Mouse (Mus musculus) hindbrain, postnatal 0 days (tissue): ENCODE measurements around the gene Smyd3. TPM values are rescaled to one million over a fixed set of nuclear protein-coding genes. Genes with fewer than 3 reads are reported as not detected.
"Not testable (repeated sequence)": the region's sequence is repeated elsewhere in the genome, so short reads cannot be mapped to it uniquely, and the experiment has no call there.

Experiments used
- ATAC-seq: fragments of 200-750 bp; cut with Nextera tagmentation; 2 replicates; pipeline ENCODE4 v1.8.0; 2017; ENCODE audit warnings: mild to moderate bottlenecking, moderate TSS enrichment, moderate library complexity
- DNase-seq: peaks from one replicate; pipeline ENCODE4 v3.0.0-alpha.2; 2015; ENCODE audit warnings: low spot score
- H3K27ac ChIP-seq: fragments of 300-500 bp; sonication (generic); 2 replicates; pipeline ENCODE4 v1.5.1; 2014; ENCODE audit warnings: mild to moderate bottlenecking
- H3K27me3 ChIP-seq: fragments of 300-500 bp; sonication (generic); 2 replicates; pipeline ENCODE4 v1.6.1; 2014; ENCODE audit warnings: low read length, mixed read lengths; ENCODE audit not compliant: insufficient read depth
- H3K36me3 ChIP-seq: fragments of 300-500 bp; sonication (generic); 2 replicates; pipeline ENCODE4 v1.6.1; 2014; ENCODE audit warnings: low read length, mixed read lengths; ENCODE audit not compliant: insufficient read depth
- H3K4me1 ChIP-seq: fragments of 300-500 bp; sonication (generic); 2 replicates; pipeline ENCODE4 v1.6.1; 2014; ENCODE audit warnings: antibody characterized with exemption, low read length, mixed read lengths; ENCODE audit not compliant: insufficient read depth
- H3K4me2 ChIP-seq: fragments of 300-500 bp; sonication (generic); 2 replicates; pipeline ENCODE4 v1.6.1; 2014; ENCODE audit warnings: low read depth, mild to moderate bottlenecking, low read length, moderate library complexity, mixed read lengths
- H3K4me3 ChIP-seq: fragments of 300-500 bp; sonication (generic); 2 replicates; pipeline ENCODE4 v1.5.1; 2014; ENCODE audit warnings: low read length
- H3K9ac ChIP-seq: fragments of 300-500 bp; sonication (generic); replicated peaks from 2 replicates; pipeline ENCODE4 v1.6.1; 2014; ENCODE audit warnings: mild to moderate bottlenecking, low read length, moderate library complexity, mixed read lengths
- H3K9me3 ChIP-seq: fragments of 300-500 bp; sonication (generic); 2 replicates; pipeline ENCODE4 v1.6.1; 2016; ENCODE audit warnings: low read length, mixed read lengths
- CTCF ChIP-seq: IDR thresholded peaks from 2 replicates; pipeline ENCODE4 v1.5.1; 2016; ENCODE audit warnings: antibody characterized with exemption, control low read depth, low read depth
- WGBS: fragments of 180-500 bp; shearing (Covaris S2); extraction: QIAGEN DNeasy Blood & Tissue Kit; methylation state at CpG from one replicate; pipeline ENCODE4 v1.1.7; 2014; 5-methylcytosine and 5-hydroxymethylcytosine counted together
- polyA plus RNA-seq: library from polyadenylated mRNA; unstranded; fragments of >200 nt; fragmentation: Nextera tagmentation; extraction: Ambion mirVana; gene quantifications from 2 replicates; pipeline ENCODE4 v1.2.1, GENCODE M21; 2015
- total RNA-seq: library from RNA; depleted of rRNA; stranded (reverse); fragments of >200 nt; gene quantifications from 2 replicates; pipeline ENCODE4 v1.2.3, GENCODE M21; 2014

The Smyd3 gene
- total and polyA plus RNA-seq, 2 experiments from 2014 or later, result 15.4 to 26.1 TPM

- no peak overlapping the region for H3K27ac ChIP-seq
- WGBS, result 63% methylated on average over 11 of the region's 11 CpGs
- H3K9ac ChIP-seq, result no peak overlapping the region
- H3K9me3 ChIP-seq, result no peaks in the 10 kb centered on the region
- no peak for TF ChIP-seq CTCF
- no peaks in the 10 kb centered on the region for H3K27me3 ChIP-seq
- no peaks in the 10 kb centered on the region for H3K36me3 ChIP-seq
- H3K4me3 ChIP-seq, result 0 out of 2 replicates have a peak overlapping the region, but pooled peaks have one; percentile 1
- peaks cover 18% of the 10 kb centered on the region for H3K4me1 ChIP-seq
- H3K4me2 ChIP-seq, result peak overlapping the region; percentile 63; the same call in 1 of the 2 replicates
- no peak for ATAC-seq
- DNase-seq, result no peak
Measured at GRCm38 (mm10) chr1:179548220-179548619, 30.4 kb upstream of the Smyd3 start.

DNA sequence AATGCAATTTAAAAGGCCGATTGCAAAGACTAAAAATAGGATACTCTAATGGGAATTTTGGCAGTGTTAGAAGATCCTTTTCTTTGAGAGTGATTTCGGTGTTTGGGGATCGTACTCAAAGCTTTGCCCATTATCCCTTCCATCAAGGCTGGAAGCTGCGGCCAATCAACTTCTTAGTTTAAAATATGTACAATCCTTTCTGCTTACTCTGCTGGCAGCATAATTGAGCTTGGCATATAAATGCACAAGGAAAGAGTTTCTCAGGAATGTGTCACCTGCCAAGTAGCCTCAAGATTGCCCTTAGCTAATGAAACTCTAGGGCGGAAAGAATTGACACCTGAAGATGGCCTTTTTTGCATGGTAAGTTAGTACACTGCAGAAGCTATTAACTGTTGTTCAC is 29.3 kb upstream of the Smyd3 start:
- H3K4me2 ChIP-seq, result peak overlapping the region; percentile 63
- DNase-seq, result peak; percentile 22
- peak overlapping the region; percentile 75 for H3K9ac ChIP-seq
- no peaks in the 10 kb centered on the region for H3K36me3 ChIP-seq
- H3K4me1 ChIP-seq, result peaks cover 18% of the 10 kb centered on the region
- 8% methylated on average over 5 of the region's 5 CpGs for WGBS
- no peaks in the 10 kb centered on the region for H3K27me3 ChIP-seq
- peak overlapping the region; percentile 85 for H3K4me3 ChIP-seq
- H3K9me3 ChIP-seq, result no peaks in the 10 kb centered on the region
- no peak for TF ChIP-seq CTCF
- peak overlapping the region; percentile 92; the same call in 1 of the 2 replicates for H3K27ac ChIP-seq
- no peak for ATAC-seq

DNA sequence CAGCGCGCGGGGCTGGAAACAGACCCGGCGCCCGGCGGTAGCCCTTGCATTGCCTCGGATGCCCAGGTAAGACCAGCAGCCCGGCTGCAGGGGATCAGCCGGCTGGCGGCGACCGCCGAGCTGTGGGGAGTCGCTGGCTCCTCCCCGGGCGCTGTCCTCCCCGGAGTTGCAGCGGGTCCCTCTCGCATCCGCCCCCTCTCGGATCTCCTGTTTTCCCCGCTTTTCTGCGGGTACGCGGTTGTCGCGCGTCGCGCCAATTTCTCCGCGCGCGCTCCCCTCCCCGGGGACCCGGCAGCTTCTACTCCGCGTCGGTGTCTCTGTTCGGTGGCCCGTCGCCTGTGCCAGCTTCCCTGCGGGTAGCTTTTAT is 28.7 kb upstream of the Smyd3 start:
- Histone ChIP-seq H3K27me3 (no peaks in the 10 kb centered on the region), H3K9me3 (no peaks in the 10 kb centered on the region), H3K4me2 (peak overlapping the region; percentile 63), H3K4me3 (peak overlapping the region; percentile 85), H3K27ac (peak overlapping the region; percentile 92), H3K4me1 (peaks cover 18% of the 10 kb centered on the region), H3K9ac (peak overlapping the region; percentile 75), H3K36me3 (no peaks in the 10 kb centered on the region)
- ATAC-seq, result peak; percentile 77
- DNase-seq, result peak; percentile 75
- TF ChIP-seq CTCF, result no peak; the same call in 1 of the 2 replicates
- WGBS, result under 1% methylated on average over 36 of the region's 44 CpGs

DNA sequence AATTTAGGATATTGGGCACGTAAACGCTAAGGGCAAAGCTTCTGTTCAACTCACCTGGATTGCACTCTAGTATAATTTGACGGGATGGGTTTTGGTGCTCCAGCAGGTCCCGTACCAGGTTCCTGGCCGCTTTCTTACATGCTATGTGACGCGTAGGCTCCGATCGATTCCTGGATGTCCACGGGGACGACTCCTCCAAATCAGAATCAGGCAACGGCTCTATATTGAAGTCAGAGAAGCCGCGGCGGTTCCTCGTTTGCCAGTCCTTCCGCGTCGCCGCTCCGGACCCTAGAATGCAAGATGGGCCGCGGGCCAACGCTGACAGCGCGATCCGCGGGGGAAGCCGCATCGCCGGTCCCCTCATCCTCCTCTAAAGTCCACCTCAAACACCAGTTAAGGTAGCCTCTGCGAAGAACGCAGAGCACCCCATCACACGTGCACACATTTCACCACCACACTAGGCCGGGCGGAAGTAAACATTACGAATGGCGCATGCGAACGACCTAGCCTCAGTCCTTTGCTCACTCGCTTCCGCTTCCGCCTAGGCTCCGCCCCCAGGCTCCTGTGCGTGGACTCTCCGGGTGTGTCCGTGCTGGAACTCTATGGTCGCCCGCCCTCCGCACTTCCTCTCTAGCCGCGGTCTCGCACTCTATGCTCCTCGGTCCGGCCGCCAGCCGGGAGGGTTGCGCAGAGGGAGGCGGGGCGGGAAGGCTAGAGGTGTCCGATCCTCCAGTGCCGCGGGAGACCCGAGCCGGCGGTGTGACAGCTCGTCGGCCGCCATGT is 28.1 kb upstream of the Smyd3 start, which contains the start of the genes Tfb2m and Cnst:
TSS of gene Tfb2m (minus strand) at position 500 of the 783 bp plus-strand sequence.
TSS of gene Cnst (plus strand) at position 603 of the 783 bp plus-strand sequence.
- peak within 1 kb of the TSS; percentile 63 for H3K4me2 ChIP-seq
- H3K9me3 ChIP-seq, H3K36me3 ChIP-seq, H3K27me3 ChIP-seq: not testable (repeated sequence)
- peak within 1 kb of the TSS; percentile 75 for H3K9ac ChIP-seq
- H3K27ac ChIP-seq, result peak within 1 kb of the TSS; percentile 92
- peaks cover 18% of the 10 kb centered on the region for H3K4me1 ChIP-seq
- under 1% methylated on average over 69 of the region's 69 CpGs for WGBS
- DNase-seq (peak; percentile 99), ATAC-seq (peak; percentile 100)
- H3K4me3 ChIP-seq, result peak within 1 kb of the TSS; percentile 85

- H3K36me3 ChIP-seq, result peaks cover 18% of the 10 kb centered on the region; the same call in 1 of the 2 replicates
- H3K4me1 ChIP-seq, result peaks cover 6% of the 10 kb centered on the region
- peak; percentile 47 for TF ChIP-seq CTCF
- no peak overlapping the region for H3K4me3 ChIP-seq
- H3K27ac ChIP-seq, result no peak overlapping the region
- WGBS, result 59% methylated on average over 3 of the region's 3 CpGs
- no peak overlapping the region for H3K9ac ChIP-seq
- no peak for DNase-seq
- ATAC-seq, result no peak
- no peaks in the 10 kb centered on the region for H3K9me3 ChIP-seq
- H3K27me3 ChIP-seq, result no peaks in the 10 kb centered on the region
- no peak overlapping the region for H3K4me2 ChIP-seq
Measured at GRCm38 (mm10) chr1:179541502-179541901, 23.7 kb upstream of the Smyd3 start.

- 92% methylated on average over 3 of the region's 3 CpGs for WGBS
- Histone ChIP-seq H3K9ac (no peak overlapping the region), H3K27me3 (no peaks in the 10 kb centered on the region), H3K27ac (no peak overlapping the region), H3K4me3 (no peak overlapping the region), H3K9me3 (no peaks in the 10 kb centered on the region), H3K4me1 (peaks cover under 1% of the 10 kb centered on the region; the same call in 1 of the 2 replicates), H3K36me3 (peaks cover 18% of the 10 kb centered on the region; the same call in 1 of the 2 replicates), H3K4me2 (no peak overlapping the region)
- TF ChIP-seq CTCF, result no peak
- DNase-seq (no peak), ATAC-seq (no peak)
Measured at GRCm38 (mm10) chr1:179539887-179540286, 22.0 kb upstream of the Smyd3 start.

DNA sequence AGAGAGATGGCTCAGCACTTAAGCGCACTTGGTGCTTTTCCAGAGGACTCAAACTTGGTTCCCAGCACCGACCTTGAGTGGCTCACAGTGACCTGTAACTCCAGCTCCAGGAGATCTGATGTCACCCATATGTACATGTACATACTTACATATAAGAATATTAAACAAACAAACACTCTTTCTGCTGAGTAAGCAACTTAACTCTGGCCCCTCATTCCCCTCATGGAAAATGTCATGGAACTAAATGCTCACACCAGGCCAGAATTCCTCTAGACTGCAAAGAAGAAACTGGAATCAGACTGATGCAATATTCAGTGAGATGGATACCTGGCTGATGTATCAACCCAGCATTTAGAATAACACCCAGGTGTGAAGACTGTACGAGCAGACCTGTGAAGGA is 21.2 kb upstream of the Smyd3 start:
- no peak for DNase-seq
- 94% methylated on average over 3 of the region's 3 CpGs for WGBS
- H3K27ac ChIP-seq, result no peak overlapping the region
- no peak overlapping the region for H3K9ac ChIP-seq
- H3K27me3 ChIP-seq, result no peaks in the 10 kb centered on the region
- H3K4me1 ChIP-seq, result no peaks in the 10 kb centered on the region
- H3K4me2 ChIP-seq, result no peak overlapping the region
- no peaks in the 10 kb centered on the region for H3K9me3 ChIP-seq
- ATAC-seq, result no peak
- TF ChIP-seq CTCF, result no peak
- peaks cover 23% of the 10 kb centered on the region for H3K36me3 ChIP-seq
- no peak overlapping the region for H3K4me3 ChIP-seq
